Mouse (Mus musculus) cerebral cortex, adult 2 months (tissue): ENCODE data around the gene Cox8a.

Experiments
- WGBS: fragments of 180-500 bp; shearing (Covaris S2); methylation state at CpG from one replicate; pipeline ENCODE4 v1.1.7; 2018; 5-methylcytosine and 5-hydroxymethylcytosine counted together

Cox8a gene

DNA sequence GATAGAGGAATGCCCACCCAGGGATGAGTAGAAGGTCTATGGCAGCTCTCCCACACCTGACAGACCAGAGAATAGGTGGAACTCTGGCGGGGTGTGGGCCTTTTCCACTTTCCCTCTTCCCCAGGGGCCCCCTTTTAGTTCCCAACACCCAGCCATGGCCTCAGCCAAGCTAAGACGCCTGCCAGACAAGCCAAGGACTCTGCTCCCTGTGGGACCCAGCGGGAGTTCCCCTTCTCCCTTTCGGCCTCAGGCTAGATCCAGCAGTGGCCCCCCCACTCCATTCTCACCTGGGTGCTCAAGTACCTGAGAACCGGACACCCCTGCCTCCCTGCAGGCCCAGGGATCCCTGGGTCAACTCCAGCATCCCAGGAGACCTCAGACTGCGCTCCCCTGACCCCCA is 4.8 kb upstream of the Cox8a start:
- 83% methylated on average over 6 of the region's 6 CpGs for WGBS

DNA sequence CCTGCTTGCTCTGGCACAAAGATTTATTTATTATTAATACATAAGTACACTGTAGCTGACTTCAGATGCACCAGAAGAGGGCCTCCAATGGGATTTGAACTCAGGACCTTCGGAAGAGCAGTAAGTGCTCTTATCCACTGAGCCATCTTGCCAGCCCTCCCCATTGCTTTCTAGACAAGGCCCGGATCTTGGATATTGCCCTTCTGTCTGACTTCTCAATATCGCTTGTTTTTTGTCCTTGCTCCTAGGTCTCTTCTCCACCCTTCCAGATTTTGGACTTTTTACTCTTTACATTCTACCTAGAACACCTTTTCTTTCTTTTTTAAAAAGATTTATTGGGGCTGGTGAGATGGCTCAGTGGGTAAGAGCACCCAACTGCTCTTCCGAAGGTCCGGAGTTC is 1.3 kb upstream of the Cox8a start:
- 97% methylated on average over 5 of the region's 5 CpGs for WGBS

DNA sequence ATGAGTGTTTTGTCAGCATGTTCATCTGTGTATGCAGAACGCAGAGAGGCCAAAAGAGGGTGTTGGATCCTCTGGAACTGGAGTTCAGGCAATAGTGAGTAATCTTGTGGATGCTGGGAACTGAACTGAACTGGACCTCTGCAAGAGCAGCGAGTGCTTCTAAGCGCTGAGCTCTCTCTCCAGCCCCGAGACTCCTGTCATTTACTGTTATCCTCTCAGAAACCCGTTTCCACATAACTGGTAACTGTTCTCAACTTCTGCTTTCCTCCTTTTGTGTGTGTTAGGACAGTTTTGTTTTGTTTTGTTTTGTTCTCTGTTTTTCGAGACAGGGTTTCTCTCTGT is 481 bp upstream of the Cox8a start:
- 9% methylated on average over 6 of the region's 6 CpGs for WGBS

DNA sequence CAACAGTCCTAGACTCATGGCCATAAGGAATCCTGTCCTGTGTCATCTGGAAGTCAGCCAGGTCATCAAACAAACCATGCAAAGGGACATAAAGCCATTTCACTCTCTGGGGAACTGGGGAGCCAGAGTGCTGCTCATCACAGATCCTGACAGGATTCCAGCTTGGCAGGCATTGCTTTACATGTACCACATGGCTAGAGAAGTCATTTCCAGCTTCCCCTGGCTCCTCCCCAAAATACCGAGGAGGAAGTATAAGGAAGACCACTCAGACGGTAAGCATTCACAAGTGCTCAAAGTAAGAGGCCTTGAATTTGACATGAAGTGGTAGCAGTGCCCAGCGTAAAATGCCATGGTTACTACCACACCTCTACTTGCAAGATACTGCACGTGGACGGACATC is 2.9 kb downstream of the Cox8a start:
- 34% methylated on average over 5 of the region's 5 CpGs for WGBS

DNA sequence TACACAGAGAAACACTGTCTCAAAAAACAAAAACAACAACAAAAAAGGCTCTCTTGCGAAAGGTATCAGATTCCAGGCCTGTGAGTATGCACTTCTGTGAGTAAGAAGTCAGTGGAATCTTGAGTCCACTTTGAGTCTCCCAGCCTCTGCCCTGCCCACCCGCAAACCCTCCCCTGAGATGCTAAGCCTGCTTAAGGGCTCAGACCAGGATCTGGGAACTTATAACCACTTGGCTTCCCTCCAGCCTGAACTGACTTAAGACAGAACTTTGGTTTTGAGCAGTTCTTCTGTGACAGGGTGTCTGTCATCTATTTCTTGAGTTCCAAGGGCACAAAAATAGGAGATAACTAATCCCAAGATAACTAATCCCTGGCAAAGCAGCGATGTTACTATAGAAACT is 4.4 kb downstream of the Cox8a start:
- WGBS, result 84% methylated on average over 3 of the region's 3 CpGs

DNA sequence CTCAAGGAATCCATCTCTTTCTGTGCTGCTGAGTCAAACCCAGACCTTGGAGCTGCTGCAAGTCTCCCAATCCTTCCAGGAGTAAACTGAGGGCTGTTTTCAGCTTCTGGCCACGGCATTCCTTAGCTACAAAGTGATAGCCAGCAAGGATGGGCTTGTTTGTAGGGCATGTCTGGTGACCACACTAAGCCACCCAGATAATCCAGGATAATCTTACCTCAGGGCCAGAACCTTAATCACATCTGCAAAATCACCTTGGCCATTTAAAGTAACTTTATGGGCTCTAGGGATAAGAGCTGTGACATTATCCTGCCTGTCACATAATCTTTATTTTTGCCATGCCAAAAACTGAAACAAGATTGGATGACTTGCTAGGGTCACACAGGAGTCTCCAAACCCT is 5.2 kb downstream of the Cox8a start:
- WGBS, result 44% methylated on average over 1 of the region's 1 CpGs

DNA sequence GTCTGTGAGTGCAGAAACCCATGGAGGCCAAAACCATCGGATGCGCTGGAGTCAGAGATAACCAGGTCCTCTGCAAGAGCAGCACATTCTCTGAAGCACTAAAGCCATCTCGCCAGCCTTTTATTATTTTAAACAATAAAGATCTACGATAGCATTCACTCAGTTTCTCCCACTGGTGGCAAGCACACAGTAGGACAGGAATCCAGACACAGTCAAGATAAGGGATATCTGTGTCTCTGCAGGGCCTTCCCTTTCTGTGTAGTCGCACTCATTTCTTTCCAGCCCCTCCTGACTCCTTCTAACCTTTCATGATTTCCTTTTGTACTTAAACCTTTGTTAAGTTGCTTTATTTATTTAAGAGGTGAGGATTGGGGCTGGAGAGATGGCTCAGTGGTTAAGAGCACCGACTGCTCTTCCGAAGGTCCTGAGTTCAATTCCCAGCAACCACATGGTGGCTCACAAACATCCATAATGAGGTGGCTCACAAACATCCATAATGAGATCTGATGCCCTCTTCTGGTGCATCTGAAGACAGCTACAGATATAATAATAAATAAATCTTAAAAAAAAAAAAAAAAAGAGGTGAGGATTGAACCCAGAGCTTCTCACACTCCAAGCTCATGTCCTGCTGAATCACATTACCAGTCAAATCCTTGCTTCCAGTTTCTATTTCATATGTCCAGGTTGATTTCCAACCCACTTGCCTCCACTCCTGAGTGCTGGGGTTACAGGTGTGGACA is 7.3 kb downstream of the Cox8a start:
- 84% methylated on average over 7 of the region's 7 CpGs for WGBS

DNA sequence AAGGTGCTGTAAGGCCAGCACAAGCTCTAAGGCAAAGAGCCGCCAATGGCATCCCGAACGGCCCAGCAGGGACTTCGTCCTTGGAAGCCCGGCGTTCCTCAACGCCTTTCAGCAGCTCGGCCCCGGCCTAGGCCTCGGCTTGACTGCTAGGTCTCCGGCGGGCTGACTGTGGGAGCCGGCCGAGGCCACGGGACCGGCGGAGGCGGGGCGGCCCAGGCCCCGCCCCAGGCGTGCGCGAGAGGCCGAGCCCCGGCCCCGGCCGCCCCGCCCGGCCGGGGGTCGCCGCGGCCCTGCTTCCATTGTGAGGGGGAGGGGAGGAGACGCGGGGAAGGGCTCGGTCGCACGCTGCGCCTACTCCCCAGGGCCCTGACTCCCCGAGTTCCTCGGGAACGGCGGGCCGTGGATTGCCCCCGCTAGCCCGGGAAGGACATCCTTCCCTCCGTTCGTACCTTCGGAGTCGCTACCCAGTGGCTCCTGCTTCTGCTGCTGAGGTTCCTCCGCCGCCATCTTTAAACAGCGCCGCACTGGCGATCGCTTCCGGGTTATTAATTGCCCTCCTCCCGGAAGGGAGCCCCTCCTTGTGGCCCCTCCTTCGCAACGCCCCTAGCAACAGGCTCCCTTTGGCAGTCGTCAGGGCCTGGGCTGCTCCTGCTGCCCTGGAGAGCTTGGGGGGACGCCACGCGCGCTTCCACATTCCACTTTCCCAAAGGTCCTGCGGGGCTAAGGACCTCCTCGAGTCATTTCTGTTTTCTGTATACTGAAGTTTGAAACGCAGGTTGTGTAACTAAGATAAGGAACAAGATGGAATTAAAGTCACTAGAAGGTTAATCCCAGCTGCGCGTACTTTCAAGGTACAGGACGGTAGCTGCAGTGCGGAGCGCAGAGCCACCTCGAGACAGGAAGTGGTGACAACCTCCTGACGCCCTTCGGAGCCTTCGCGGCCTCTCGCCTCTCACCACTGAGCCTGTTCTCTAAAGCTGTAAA is 11.4 kb downstream of the Cox8a start, which contains the start of gene Otub1:
Gene Otub1 (minus strand): TSS at position 564 of the 984 bp plus-strand sequence.
- WGBS, result under 1% methylated on average over 79 of the region's 79 CpGs

DNA sequence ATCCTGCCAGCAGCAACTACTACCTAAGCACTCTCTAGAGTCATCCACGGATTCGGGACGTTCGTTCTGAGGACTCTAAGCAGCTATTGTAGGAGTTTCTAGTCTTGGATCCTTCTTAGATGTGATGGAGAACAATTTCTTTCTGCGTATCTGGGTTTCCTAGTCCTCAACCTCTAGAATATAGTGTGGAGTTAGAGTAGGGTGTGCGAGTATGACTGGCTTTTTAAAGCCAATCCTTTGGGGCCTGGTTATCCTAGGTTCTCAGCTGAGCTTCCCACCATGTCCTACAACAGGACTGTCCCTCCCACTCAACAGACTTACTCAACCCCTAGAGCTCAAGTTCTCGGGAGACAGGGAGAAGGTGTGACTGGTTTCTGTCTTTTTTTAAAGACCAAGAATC is 12.1 kb downstream of the Cox8a start:
- WGBS, result 18% methylated on average over 7 of the region's 7 CpGs

DNA sequence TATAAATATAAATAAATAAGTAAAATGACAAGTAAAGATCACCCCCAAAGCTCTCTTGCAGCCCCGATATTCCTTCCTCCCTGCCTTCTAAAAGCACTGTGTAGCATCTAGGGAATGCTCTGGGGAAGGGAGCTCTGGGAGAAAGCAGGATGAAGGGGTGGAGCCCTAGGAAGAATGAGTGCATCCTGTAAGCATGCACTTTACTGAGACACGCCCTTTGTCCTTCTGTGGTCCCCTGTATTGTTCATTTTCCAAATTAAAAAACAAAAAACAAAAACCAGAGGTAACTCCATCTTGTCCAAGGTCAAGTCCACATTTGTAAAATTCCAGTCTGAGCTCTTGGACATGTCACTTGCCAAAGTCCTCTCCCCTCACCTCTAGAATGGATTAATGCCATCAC is 12.5 kb downstream of the Cox8a start:
- WGBS, result 60% methylated on average over 2 of the region's 2 CpGs

DNA sequence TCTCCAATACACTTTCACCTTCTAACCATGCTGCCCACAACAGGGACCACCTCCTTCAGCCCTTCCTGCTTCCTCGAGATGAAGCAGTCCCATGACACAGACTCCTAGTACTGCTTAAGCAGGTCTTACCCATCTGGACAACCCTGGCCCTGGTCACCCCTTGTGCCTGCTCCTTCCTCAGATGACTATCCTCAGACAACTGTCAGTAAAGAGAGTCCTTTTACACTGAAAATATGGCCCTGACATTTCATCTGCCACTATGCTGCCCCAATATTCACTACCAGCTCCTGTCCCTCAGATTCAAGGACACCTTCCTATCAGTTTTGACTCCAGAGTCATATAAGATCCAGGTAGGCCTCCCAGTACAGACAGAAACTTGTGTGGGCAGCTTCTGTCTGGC is 17.0 kb downstream of the Cox8a start:
- 53% methylated on average over 1 of the region's 1 CpGs for WGBS

DNA sequence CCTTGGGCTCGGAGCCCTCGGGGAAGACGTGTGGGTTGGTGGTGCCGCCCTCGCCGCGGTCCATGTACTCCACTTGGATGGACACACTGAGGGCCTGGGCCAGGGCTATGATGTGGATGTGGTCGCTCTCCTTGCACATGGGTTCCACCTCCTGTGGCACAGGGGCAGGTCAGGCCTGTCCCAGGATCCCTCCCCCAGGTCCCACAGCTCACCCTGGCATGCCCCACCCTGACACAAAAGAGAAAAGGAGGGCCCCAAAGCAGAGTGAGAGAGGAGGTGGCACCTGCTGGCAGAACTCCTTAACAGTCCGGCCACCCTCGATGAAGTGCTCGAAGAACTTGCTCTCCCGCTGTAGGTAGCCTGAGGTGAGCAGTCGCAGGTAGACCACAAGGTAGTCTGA is 18.3 kb downstream of the Cox8a start:
- WGBS, result 93% methylated on average over 13 of the region's 13 CpGs

DNA sequence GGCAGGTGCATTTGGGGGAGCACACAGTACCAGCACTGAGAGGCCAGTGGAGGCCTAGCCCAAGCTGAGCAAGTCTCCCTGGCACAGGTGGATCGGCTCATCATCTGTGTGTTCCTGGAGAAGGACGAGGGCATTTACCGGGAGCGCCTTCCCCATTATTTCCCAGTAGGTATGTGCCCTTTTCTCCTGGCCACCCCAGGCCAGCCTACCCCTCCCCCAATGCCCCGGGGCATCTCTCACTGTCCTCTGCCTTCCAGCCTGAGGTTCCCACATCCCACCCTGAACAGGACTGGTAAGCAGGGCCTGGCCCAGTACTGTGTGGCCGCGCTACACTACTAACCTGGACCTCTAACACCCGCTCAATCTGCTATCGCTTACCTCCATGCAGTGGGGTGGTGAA is 20.0 kb downstream of the Cox8a start:
- WGBS, result 85% methylated on average over 9 of the region's 9 CpGs

DNA sequence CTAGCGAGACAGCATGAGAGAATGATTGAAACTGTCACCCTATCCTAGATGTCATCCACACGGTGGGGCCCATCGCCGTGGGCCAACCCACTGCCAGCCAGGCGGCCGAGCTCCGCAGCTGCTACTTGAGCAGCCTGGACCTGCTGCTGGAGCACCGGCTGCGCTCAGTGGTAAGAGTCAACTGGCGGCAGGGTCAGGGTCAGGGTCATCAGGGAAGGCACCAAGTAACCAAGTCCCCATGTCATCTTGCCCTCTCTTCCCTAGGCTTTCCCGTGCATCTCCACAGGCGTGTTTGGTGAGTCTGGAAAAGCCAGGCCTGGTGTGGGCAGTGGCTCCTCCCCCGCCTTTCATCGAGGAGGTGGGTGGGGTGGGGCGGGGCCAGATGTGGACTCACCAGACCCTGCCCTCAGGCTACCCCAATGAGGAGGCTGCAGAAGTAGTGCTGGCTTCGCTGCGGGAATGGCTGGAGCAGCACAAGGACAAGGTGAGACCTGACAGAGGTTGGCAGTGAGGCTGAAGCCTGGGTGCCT is 20.6 kb downstream of the Cox8a start:
- 33% methylated on average over 17 of the region's 17 CpGs for WGBS

DNA sequence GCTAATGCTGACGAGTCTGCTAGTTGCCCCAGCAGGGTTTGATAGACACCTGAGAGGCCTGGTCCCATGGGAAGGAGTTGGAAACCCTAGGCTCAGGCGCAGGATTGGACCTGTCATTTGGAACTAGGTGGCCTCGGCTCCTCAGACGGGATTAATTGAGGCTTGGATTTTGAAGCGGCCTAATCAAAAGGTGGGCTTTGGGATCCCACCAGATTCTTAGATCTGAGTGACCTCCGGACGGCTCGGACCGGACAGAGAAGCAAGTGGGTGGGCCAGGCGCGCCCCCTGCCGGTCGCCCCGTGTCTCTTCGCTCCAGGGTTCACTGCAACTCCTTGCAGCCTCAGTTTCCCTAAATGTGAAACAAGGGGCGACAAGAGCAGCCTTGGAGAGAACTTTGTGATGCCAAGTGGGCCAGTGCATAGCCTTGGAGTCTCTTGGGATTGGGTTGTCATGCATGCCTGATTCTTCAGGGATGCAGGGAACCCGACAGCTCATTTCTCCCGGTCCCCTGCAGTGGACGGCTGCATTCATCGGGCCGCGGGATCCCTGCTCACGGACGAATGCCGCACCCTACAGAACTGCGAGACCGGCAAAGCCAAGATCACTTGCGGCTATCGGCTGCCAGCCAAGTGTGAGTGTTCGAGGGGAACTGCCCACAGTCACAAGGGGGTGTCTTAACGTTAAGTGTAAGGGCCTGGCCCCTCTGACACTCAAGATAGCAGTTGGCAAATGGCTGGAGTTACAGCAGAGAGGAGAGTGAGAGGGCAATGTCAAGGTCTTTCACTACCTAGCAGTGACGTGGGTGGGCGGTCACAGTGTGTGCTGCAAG is 21.3 kb downstream of the Cox8a start:
- WGBS, result 25% methylated on average over 33 of the region's 33 CpGs

DNA sequence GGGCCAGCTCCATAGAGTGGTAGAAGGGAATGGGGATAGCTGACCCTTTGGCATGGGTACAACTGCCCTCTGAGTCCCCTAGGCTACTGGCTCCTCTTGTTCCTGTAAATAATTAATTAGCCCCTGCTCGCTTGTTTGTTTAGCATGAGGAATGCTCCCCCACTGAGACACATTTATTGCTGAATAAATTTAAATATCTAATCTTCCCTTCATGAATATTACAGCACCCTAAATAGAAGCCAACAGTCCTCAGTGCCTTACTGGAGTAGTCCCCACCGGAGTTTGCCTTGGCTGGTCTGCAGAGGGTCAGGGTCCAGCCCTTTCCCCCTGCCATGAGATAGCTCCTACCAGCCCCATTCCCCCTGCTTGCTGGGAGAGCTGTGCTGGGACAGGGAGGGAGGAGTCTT is 24.9 kb downstream of the Cox8a start:
- WGBS, result 66% methylated on average over 2 of the region's 2 CpGs

DNA sequence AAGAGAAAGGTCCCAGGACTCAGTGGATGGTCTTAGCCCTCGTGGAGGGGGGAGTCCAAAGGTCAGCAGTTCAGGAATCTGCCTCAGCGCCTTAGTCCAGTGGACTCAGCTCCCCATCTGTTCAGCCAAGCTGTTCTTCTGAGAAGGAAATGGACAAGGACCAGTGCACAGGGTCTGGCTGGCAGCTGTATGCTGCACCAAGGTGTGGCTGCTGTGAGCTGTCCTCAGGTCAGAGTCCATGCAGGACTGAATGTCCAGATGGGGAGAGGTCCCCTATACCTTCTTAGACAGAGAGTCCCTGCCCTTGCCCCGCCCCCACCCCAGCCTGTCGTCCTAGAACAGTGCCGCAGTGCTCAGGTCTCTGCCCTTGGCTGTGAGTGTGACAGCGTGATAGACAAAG is 25.8 kb downstream of the Cox8a start:
- WGBS, result 68% methylated on average over 6 of the region's 6 CpGs

DNA sequence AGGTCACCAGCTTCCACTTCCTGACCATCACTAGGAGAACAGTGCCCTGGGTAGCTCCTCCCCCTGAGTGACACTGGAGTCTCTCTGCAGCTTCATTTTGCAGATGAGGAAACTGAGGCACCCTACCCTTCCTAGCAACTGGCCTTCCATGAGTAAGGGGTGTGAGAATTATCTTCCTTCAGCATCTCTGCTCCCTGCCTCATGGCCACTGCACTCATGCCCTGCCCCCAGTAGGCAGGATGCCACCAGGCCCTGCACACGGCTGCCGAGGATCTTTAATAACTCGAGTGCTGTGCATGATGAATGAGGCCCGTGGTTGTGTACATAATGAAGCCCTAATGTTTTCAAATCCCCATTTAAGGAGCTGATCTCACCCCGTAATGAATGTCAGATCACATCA is 26.4 kb downstream of the Cox8a start:
- 68% methylated on average over 5 of the region's 5 CpGs for WGBS

DNA sequence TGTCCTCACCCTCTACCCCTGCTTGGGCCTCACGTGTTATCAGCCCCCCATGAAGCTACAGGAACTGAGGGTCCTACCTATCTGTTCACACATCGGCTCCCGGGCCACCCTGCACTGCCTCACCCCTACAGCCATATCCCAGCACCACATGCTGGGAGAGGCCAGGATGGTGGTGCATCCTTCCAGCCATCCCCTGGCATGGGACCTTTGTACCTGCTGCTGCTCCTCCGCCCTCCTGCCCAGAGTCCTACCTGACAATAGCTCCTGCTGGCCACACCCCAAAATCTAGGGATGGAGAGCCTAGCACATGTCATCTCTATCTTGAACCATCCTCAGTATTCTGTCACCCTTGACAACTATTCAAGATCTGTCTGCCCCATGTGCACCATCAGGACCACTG is 28.4 kb downstream of the Cox8a start:
- WGBS, result 83% methylated on average over 4 of the region's 4 CpGs

DNA sequence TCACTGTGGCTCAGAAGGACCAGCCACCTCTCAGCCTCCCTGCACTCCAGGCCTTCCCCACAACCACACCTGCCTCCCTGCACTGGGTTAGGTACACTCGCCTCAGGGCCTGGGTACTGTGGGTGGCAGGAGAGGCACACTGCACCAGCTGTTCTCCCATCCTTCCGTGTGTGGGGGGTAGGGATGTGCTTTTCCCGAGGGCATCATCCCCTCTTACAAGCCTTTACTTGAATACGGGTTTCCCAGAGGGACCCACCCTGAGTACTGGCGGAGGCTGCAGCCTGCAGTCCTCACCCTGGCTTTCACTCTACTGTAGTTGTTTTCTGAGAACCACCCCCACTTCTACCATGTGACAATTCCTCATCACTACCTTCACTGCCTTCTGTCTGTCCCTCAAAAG is 30.3 kb downstream of the Cox8a start:
- WGBS, result 55% methylated on average over 5 of the region's 5 CpGs

DNA sequence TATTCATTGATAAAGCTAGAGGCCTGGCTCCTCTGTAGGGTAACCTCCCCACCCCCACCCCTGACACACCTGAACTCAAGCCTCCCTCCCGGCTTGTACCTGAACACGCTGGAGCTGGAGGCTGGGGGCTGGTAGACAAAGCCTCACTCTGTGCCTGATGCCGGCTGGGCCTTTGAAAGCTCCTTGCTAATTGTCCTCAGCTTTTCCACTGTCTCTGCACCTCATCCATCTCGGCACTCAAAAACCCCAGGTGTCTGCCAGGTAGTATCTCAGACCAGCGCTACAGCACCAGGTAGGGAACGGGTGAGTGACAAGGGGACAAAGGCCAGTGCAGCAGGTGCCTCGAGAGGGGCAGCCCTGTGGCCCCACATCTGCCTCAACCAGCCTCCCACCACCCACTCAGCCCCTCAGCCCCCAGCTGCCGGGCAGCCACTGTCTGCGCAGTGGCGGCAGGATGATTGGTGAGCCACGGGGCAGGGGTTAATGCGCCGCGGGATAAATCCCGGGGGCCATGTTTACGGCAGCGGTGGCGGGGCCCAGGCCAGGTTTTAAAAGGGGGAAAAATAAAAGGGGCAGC is 31.6 kb downstream of the Cox8a start:
- WGBS, result 62% methylated on average over 18 of the region's 18 CpGs

DNA sequence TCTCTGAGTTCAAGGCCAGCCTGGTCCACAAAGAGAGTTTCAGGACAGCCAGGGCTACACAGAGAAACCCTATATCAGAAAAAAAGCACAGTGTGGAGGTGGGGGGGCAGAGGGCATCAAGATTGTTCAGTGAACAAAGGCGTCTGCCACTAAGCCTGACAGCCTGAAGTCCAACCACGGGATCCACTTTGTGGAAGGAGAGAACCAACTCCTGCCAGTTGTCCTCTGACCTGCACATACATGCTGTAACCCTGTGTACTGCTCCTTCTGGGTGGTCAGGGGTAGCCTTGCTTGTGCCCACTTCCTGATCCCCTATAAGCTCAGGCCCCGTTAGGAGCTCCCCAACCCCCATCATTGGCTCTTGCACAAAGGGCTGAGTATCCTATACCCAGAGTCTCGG is 32.4 kb downstream of the Cox8a start:
- 73% methylated on average over 4 of the region's 4 CpGs for WGBS
